Mouse (Mus musculus): ENCODE results near the gene Aanat. TPM values are rescaled to one million over a fixed set of nuclear protein-coding genes. Genes with fewer than 3 reads are reported as not detected.

Gene Aanat
- polyA plus RNA-seq, 1 experiment from 2014 or later, result not detected

- no peaks in the 10 kb centered on the region; the same call in 1 of the 2 replicates for H3K36me3 ChIP-seq (ENCODE audit: control insufficient read depth, insufficient read depth, low read length)
- H3K27ac ChIP-seq (ENCODE audit: low read depth, low read length), result no peak overlapping the region
- no peaks in the 10 kb centered on the region for H3K27me3 ChIP-seq (ENCODE audit: control insufficient read depth, insufficient read depth, low read length)
- H3K9ac ChIP-seq (ENCODE audit: low read depth, low read length), result no peak overlapping the region
- H3K9me3 ChIP-seq (ENCODE audit: control insufficient read depth, low read length), result no peaks in the 10 kb centered on the region
- no peak overlapping the region for H3K4me2 ChIP-seq (replicated peaks; ENCODE audit: low read depth, low read length)
- no peak for ATAC-seq (ENCODE audit: low FRiP score, low TSS enrichment)
- 90% methylated on average over 4 of the region's 4 CpGs for WGBS
- H3K4me3 ChIP-seq (ENCODE audit: low read length), result no peak overlapping the region
- no peaks in the 10 kb centered on the region for H3K4me1 ChIP-seq (ENCODE audit: control insufficient read depth, insufficient read depth, low read length)
These were observed 7.1 kb downstream of the Aanat start for GRCm38 (mm10) chr11:116593345-116593744.

- no peak overlapping the region for H3K27ac ChIP-seq (ENCODE audit: low read depth, low read length)
- H3K4me2 ChIP-seq (replicated peaks; ENCODE audit: low read depth, low read length), result no peak overlapping the region
- H3K4me3 ChIP-seq (ENCODE audit: low read length), result no peak overlapping the region
- H3K9ac ChIP-seq (ENCODE audit: low read depth, low read length), result no peak overlapping the region
- H3K9me3 ChIP-seq (ENCODE audit: control insufficient read depth, low read length), result no peaks in the 10 kb centered on the region
- peaks cover 8% of the 10 kb centered on the region for H3K36me3 ChIP-seq (ENCODE audit: control insufficient read depth, insufficient read depth, low read length)
- no peaks in the 10 kb centered on the region for H3K4me1 ChIP-seq (ENCODE audit: control insufficient read depth, insufficient read depth, low read length)
- no peak for ATAC-seq (ENCODE audit: low FRiP score, low TSS enrichment)
- H3K27me3 ChIP-seq (ENCODE audit: control insufficient read depth, insufficient read depth, low read length), result no peaks in the 10 kb centered on the region
- 90% methylated on average over 19 of the region's 19 CpGs for WGBS
These were observed 10.5 kb downstream of the Aanat start for GRCm38 (mm10) chr11:116596766-116597165.

GRCm38 (mm10) chr11:116598193-116598592 lies 12.0 kb downstream of the Aanat start:
- Histone ChIP-seq H3K27me3 (ENCODE audit: control insufficient read depth, insufficient read depth, low read length) (no peaks in the 10 kb centered on the region), H3K4me3 (ENCODE audit: low read length) (no peak overlapping the region), H3K4me2 (replicated peaks; ENCODE audit: low read depth, low read length) (no peak overlapping the region), H3K4me1 (ENCODE audit: control insufficient read depth, insufficient read depth, low read length) (no peaks in the 10 kb centered on the region), H3K36me3 (ENCODE audit: control insufficient read depth, insufficient read depth, low read length) (peaks cover 13% of the 10 kb centered on the region), H3K27ac (ENCODE audit: low read depth, low read length) (no peak overlapping the region), H3K9me3 (ENCODE audit: control insufficient read depth, low read length) (no peaks in the 10 kb centered on the region), H3K9ac (ENCODE audit: low read depth, low read length) (no peak overlapping the region)
- WGBS, result 88% methylated on average over 8 of the region's 8 CpGs
- no peak for ATAC-seq (ENCODE audit: low FRiP score, low TSS enrichment)

- Histone ChIP-seq H3K4me2 (replicated peaks; ENCODE audit: low read depth, low read length) (no peak overlapping the region), H3K27me3 (ENCODE audit: control insufficient read depth, insufficient read depth, low read length) (no peaks in the 10 kb centered on the region), H3K36me3 (ENCODE audit: control insufficient read depth, insufficient read depth, low read length) (peaks cover 20% of the 10 kb centered on the region), H3K4me3 (ENCODE audit: low read length) (no peak overlapping the region), H3K9me3 (ENCODE audit: control insufficient read depth, low read length) (no peaks in the 10 kb centered on the region), H3K4me1 (ENCODE audit: control insufficient read depth, insufficient read depth, low read length) (no peaks in the 10 kb centered on the region), H3K9ac (ENCODE audit: low read depth, low read length) (no peak overlapping the region), H3K27ac (ENCODE audit: low read depth, low read length) (no peak overlapping the region)
- no peak for ATAC-seq (ENCODE audit: low FRiP score, low TSS enrichment)
- 92% methylated on average over 15 of the region's 15 CpGs for WGBS
These were observed 13.0 kb downstream of the Aanat start for GRCm38 (mm10) chr11:116599230-116599629.

- H3K36me3 ChIP-seq (ENCODE audit: control insufficient read depth, insufficient read depth, low read length), result peaks cover 29% of the 10 kb centered on the region
- H3K27me3 ChIP-seq (ENCODE audit: control insufficient read depth, insufficient read depth, low read length), result no peaks in the 10 kb centered on the region
- no peak for ATAC-seq (ENCODE audit: low FRiP score, low TSS enrichment)
- H3K9me3 ChIP-seq (ENCODE audit: control insufficient read depth, low read length), result no peaks in the 10 kb centered on the region
- H3K27ac ChIP-seq (ENCODE audit: low read depth, low read length), result no peak overlapping the region
- no peak overlapping the region for H3K4me3 ChIP-seq (ENCODE audit: low read length)
- no peak overlapping the region for H3K9ac ChIP-seq (ENCODE audit: low read depth, low read length)
- WGBS, result 91% methylated on average over 8 of the region's 8 CpGs
- H3K4me2 ChIP-seq (replicated peaks; ENCODE audit: low read depth, low read length), result no peak overlapping the region
- no peaks in the 10 kb centered on the region for H3K4me1 ChIP-seq (ENCODE audit: control insufficient read depth, insufficient read depth, low read length)
These were observed 14.9 kb downstream of the Aanat start for GRCm38 (mm10) chr11:116601166-116601565.

GRCm38 (mm10) chr11:116602043-116602442 lies 15.8 kb downstream of the Aanat start:
- H3K4me2 ChIP-seq (replicated peaks; ENCODE audit: low read depth, low read length), result no peak overlapping the region
- H3K4me1 ChIP-seq (ENCODE audit: control insufficient read depth, insufficient read depth, low read length), result no peaks in the 10 kb centered on the region
- H3K4me3 ChIP-seq (ENCODE audit: low read length), result no peak overlapping the region
- H3K9ac ChIP-seq (ENCODE audit: low read depth, low read length), result no peak overlapping the region
- peaks cover 32% of the 10 kb centered on the region for H3K36me3 ChIP-seq (ENCODE audit: control insufficient read depth, insufficient read depth, low read length)
- no peaks in the 10 kb centered on the region for H3K9me3 ChIP-seq (ENCODE audit: control insufficient read depth, low read length)
- H3K27me3 ChIP-seq (ENCODE audit: control insufficient read depth, insufficient read depth, low read length), result no peaks in the 10 kb centered on the region
- H3K27ac ChIP-seq (ENCODE audit: low read depth, low read length), result no peak overlapping the region
- ATAC-seq (ENCODE audit: low FRiP score, low TSS enrichment), result no peak
- WGBS, result 88% methylated on average over 8 of the region's 8 CpGs

- H3K9ac ChIP-seq (ENCODE audit: low read depth, low read length), result no peak overlapping the region
- no peaks in the 10 kb centered on the region for H3K9me3 ChIP-seq (ENCODE audit: control insufficient read depth, low read length)
- no peaks in the 10 kb centered on the region for H3K4me1 ChIP-seq (ENCODE audit: control insufficient read depth, insufficient read depth, low read length)
- no peaks in the 10 kb centered on the region for H3K27me3 ChIP-seq (ENCODE audit: control insufficient read depth, insufficient read depth, low read length)
- ATAC-seq (ENCODE audit: low FRiP score, low TSS enrichment), result no peak
- 92% methylated on average over 10 of the region's 10 CpGs for WGBS
- H3K4me3 ChIP-seq (ENCODE audit: low read length), result no peak overlapping the region
- H3K27ac ChIP-seq (ENCODE audit: low read depth, low read length), result no peak overlapping the region
- peaks cover 32% of the 10 kb centered on the region for H3K36me3 ChIP-seq (ENCODE audit: control insufficient read depth, insufficient read depth, low read length)
- H3K4me2 ChIP-seq (replicated peaks; ENCODE audit: low read depth, low read length), result no peak overlapping the region
These were observed 17.1 kb downstream of the Aanat start for GRCm38 (mm10) chr11:116603339-116603738.

- WGBS, result 84% methylated on average over 12 of the region's 12 CpGs
These were observed 17.9 kb downstream of the Aanat start for GRCm38 (mm10) chr11:116604097-116604496.

GRCm38 (mm10) chr11:116607717-116608116 lies 21.5 kb downstream of the Aanat start:
- Histone ChIP-seq H3K9ac (ENCODE audit: low read depth, low read length) (no peak overlapping the region), H3K27ac (ENCODE audit: low read depth, low read length) (no peak overlapping the region), H3K27me3 (ENCODE audit: control insufficient read depth, insufficient read depth, low read length) (no peaks in the 10 kb centered on the region), H3K9me3 (ENCODE audit: control insufficient read depth, low read length) (no peaks in the 10 kb centered on the region), H3K4me1 (ENCODE audit: control insufficient read depth, insufficient read depth, low read length) (no peaks in the 10 kb centered on the region), H3K4me3 (ENCODE audit: low read length) (no peak overlapping the region), H3K36me3 (ENCODE audit: control insufficient read depth, insufficient read depth, low read length) (peaks cover 20% of the 10 kb centered on the region), H3K4me2 (replicated peaks; ENCODE audit: low read depth, low read length) (no peak overlapping the region)
- no peak for ATAC-seq (ENCODE audit: low FRiP score, low TSS enrichment)
- WGBS, result 87% methylated on average over 3 of the region's 3 CpGs

More at GRCm38 (mm10) chr11:116604097-116604496, 17.9 kb downstream of the Aanat start:
- no peak overlapping the region for H3K4me3 ChIP-seq (ENCODE audit: low read length)
- H3K9me3 ChIP-seq (ENCODE audit: control insufficient read depth, low read length), result no peaks in the 10 kb centered on the region
- H3K4me1 ChIP-seq (ENCODE audit: control insufficient read depth, insufficient read depth, low read length), result no peaks in the 10 kb centered on the region
- no peaks in the 10 kb centered on the region for H3K27me3 ChIP-seq (ENCODE audit: control insufficient read depth, insufficient read depth, low read length)
- ATAC-seq (ENCODE audit: low FRiP score, low TSS enrichment), result no peak
- peaks cover 28% of the 10 kb centered on the region for H3K36me3 ChIP-seq (ENCODE audit: control insufficient read depth, insufficient read depth, low read length)
- H3K27ac ChIP-seq (ENCODE audit: low read depth, low read length), result no peak overlapping the region
- no peak overlapping the region for H3K4me2 ChIP-seq (replicated peaks; ENCODE audit: low read depth, low read length)
- no peak overlapping the region for H3K9ac ChIP-seq (ENCODE audit: low read depth, low read length)
